Mouse (Mus musculus): ENCODE measurements around the gene Prrt1.

The Prrt1 gene

DNA sequence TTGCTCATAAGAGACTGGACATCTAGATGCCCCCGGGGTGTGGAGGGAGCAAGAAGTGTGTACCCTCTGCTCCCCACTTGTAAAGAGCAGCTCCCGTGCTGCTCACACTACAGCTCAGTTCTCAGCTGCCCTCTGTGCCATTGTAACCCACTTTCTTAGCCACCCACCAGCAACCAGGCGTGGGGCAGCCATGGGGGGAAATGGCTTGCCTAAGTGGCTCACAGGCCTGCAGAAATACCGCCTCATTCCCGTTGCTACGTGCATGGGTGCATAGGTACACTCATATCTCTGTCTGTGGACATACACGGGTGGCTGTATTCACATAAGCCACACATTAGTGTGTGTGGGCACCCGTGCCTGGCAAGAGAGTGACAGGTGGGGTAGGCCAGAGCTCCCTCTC lies 33.6 kb downstream of the Prrt1 start:
- DNase-seq (ENCODE audit: low read depth in 2 of 2, low spot score in 2 of 2) = no peak

DNA sequence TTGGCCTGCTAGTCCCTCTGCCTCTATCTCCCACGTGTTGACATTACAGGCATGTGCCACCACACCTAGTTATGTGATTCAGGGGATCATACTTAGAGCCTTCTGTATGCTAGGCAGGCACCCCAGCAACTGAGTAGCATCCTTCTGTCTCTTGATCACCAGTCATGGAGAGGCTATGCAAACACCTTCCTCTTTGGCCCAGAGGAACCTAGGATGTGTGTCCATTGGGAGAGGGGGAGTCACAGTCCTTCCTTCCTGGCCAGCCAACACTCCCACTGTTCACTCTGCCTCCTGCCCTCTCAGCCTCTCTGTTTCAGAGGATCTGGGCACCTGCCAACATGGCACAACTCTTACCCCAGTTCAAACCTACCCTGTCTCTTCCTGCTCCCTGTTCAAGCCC lies 34.2 kb downstream of the Prrt1 start:
- no peak for DNase-seq (ENCODE audit: low read depth in 2 of 2, low spot score in 2 of 2)

GRCm38 (mm10) chr17:34664472-34664871 lies 35.1 kb downstream of the Prrt1 start:
- DNase-seq (ENCODE audit: low read depth in 2 of 2, low spot score in 2 of 2) = no peak

DNA sequence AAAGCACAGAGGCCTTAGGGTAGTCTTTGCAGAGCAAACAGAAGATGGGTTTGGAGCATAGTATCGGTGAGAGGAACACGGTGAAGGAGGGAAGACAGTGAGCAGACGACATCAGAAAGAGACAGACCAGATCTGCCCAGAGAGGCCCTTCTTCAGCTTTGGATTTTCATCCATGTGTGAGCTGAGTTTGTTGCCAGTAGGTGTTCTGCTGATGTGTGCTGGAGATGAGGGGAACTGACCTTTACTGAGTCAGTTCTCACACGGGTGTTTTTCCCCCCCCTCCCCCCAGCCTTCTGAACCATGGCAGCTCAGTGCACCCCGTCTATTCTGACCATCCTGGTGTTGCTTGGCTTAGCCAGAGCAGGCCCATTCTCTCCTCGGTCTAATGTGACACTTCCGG lies 40.9 kb downstream of the Prrt1 start, which contains the start of gene Tnxb:
Tnxb (plus strand) TSS at position 301 of the 400 bp plus-strand sequence.
- DNase-seq (ENCODE audit: low read depth in 2 of 2, low spot score in 2 of 2) = no peak

GRCm38 (mm10) chr17:34671151-34672066 lies 42.1 kb downstream of the Prrt1 start:
- no peak for DNase-seq (ENCODE audit: low read depth in 2 of 2, low spot score in 2 of 2)

- DNase-seq (ENCODE audit: low read depth in 2 of 2, low spot score in 2 of 2) = no peak
Observed at GRCm38 (mm10) chr17:34672246-34672792, 43.0 kb downstream of the Prrt1 start.

GRCm38 (mm10) chr17:34673139-34673538 lies 43.8 kb downstream of the Prrt1 start:
- no peak for DNase-seq (ENCODE audit: low read depth in 2 of 2, low spot score in 2 of 2)

DNA sequence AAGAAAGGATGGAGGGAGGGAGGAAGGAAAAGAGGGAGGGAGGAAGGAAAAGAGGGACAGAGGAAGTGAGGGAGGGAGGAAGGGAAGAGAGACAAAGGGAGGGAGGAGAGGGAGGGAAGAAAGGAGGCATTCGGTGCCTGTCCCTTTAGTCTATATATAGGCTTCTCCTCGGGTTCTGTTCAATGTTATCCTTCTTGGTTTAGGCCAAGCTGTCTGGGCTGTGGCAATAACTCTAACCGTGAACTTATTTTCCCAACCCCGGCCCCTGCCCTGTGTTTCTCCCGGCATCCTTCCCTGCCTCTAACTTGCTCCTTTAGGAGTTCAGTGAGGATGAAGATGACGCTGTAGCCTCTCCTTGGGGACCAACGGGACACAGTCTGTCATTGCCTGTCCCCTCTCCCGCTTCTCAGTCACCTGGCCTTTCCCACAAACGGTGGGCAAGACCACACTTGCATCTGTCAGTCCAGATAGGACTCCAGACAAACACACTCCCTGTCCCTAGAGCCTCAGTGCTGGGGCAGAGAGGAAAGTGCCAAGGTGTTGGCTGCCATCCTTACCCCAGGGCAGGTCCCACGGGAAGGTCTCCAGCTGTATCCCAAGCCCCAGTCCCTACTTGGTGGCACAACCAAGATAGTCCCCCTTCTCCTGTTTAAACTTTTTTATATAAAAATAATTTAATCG lies 45.3 kb downstream of the Prrt1 start:
- no peak for DNase-seq (ENCODE audit: low read depth in 2 of 2, low spot score in 2 of 2)

DNA sequence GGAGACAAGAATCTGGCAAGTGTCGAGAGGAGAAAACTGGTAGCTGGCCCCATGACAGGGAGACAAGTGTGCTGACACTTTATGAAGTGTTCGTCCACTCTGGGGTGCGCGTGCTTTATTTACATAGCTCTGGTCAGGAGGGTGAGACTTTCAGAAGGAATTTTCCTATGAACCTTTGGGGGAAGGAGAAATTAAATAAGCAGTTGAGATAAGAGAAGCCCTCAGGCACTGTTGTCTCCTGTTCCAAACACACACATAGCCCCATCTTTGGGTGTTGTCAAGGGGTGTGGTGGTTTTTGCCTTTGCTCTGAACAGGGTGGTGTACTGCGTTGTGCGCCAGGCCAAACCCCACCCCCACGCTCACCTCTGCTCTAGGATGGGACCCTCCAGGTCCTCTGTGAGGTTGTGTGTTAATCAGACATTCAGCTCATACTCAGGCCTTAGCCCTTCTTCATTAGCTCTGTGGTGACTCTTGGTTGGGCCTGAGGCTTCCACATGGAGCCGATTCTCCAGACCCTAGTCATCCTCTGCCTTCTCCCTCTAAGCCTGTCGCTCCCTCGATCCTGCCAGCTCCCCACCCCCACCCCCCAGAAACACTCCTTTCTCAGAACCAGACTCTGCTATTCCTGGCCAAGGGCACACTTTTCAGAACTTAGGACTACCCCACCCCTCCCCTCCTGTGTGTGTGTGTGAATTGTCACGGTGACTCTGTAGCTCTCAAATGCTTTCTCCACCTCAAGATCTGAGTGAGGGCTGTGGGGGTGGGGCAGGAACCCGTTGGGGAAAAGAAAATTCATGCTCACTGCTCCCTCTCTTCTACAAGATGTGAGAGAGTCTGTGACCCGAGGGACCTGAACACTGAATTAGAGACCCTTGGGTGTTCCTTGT lies 46.1 kb downstream of the Prrt1 start:
- no peak for DNase-seq (ENCODE audit: low read depth in 2 of 2, low spot score in 2 of 2)

GRCm38 (mm10) chr17:34676093-34676460 lies 46.7 kb downstream of the Prrt1 start:
- no peak for DNase-seq (ENCODE audit: low read depth in 2 of 2, low spot score in 2 of 2)

- no peak for DNase-seq (ENCODE audit: low read depth in 2 of 2, low spot score in 2 of 2)
Observed at GRCm38 (mm10) chr17:34676671-34677070, 47.3 kb downstream of the Prrt1 start.

- DNase-seq (ENCODE audit: low read depth in 2 of 2, low spot score in 2 of 2) = no peak
Observed at GRCm38 (mm10) chr17:34680191-34680590, 50.9 kb downstream of the Prrt1 start.

DNA sequence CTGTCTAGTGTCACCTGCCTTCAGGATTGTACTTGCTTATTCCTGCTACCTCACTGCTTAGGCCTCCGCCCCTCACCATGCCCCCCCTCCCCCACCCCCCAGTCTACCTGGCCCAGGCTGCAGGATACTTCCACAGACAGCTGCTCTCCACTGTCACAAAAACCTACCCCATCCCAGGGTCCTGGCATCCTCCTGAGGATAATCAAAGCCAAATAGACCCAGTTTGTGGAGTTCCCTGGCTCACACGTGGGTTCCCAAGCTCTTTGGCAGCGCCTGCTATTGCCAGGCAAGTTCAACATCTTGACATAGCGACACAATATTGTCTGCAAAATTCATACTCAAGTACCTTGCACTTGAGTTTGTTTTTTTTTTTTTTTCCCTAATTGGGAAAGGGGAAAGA lies 51.3 kb downstream of the Prrt1 start:
- no peak for DNase-seq (ENCODE audit: low read depth in 2 of 2, low spot score in 2 of 2)

DNA sequence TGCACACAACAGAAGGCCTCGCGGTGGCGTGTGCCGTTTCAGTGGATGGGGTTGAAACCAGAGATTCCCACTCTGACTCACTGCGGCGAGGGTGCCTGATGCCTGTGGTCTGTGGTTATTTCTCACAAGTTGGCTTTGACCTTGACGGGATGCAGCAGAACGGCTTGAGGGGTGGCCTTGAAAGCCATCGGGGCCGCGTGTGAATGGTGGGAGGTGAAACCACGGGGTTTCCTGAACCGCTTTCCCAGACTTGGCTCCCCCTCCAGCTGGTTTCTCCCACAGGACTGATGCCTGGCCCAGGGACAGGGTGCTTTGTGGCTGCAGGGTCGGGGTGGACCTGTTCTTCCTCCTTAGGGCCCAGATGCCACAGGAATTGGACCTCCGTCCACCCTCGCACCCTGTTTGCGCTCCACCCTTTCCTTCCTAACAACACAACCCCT lies 51.8 kb downstream of the Prrt1 start:
- DNase-seq (ENCODE audit: low read depth in 2 of 2, low spot score in 2 of 2) = no peak

DNA sequence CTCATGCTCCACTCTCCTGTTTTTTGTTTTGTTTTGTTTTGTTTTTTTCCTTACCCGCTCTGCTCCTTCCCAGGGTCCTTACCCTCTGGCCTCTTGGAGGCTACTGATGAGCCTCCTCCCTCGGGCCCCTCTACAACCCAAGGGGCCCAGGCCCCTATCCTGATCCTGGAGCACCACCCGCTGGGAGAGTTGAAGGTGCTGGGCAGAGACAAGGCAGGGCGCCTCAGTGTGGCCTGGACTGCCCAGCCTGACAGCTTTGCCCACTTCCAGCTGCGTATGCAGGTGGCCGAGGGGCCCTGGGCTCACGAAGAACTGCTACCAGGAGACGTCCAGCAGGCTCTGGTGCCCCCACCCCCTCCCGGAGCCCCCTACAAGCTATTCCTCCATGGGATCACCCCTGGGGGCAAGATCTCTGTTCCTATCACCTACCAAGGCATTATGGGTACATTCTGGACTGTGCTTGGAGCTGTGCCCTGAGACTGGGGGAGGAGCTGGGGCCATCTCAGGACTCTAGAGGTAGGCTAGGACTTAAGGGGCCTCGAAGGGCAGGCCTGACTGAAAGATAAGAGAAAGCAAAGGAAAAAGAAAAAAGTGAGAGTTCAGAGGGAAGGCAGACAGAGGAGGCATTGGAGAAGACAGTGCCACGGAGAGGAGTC lies 52.7 kb downstream of the Prrt1 start:
- no peak for DNase-seq (ENCODE audit: low read depth in 2 of 2, low spot score in 2 of 2)

All from CD8-positive naive resting alpha-beta T cell, adult 2 months (primary cell).